8 mouse cellular contexts compared by ENCODE assay signal in genomic region chr14:103778009-103778431, GRCm38 (mm10).
A peak's percentile ranks its signal among the peaks of the same experiment; 100 is the strongest.
DNase-seq lines count a peak whose midpoint lies in the region; ATAC-seq and TF ChIP-seq lines count a peak whose summit lies in the region.

No protein-coding gene starts in this region.

- TF ChIP-seq CTCF in left cerebral cortex, adult 2 months (IDR thresholded peaks at IDR 0.05): no peak

- peaks cover 5% of the 10 kb centered on the region for H3K4me1 ChIP-seq in brown adipose tissue, adult 24 weeks (ENCODE audit: control insufficient read depth, insufficient read depth, insufficient read length, low read length)
- H3K4me1 ChIP-seq in forebrain, embryonic 12.5 days: peaks cover 34% of the 10 kb centered on the region
- H3K4me1 ChIP-seq in hindbrain, embryonic 15.5 days (replicated peaks): peaks cover 20% of the 10 kb centered on the region
- peaks cover 24% of the 10 kb centered on the region for H3K4me1 ChIP-seq in neural tube, embryonic 13.5 days (replicated peaks)

- H3K4me2 ChIP-seq in forebrain, embryonic 12.5 days: peak overlapping the region; percentile 51
- H3K4me2 ChIP-seq in hindbrain, embryonic 15.5 days: peak overlapping the region; percentile 62
- H3K4me2 ChIP-seq in neural tube, embryonic 13.5 days: peak overlapping the region; percentile 53

- peak; percentile 85 for ATAC-seq in forebrain, embryonic 12.5 days (ENCODE audit: low FRiP score)
- peak; percentile 85 for ATAC-seq in hindbrain, embryonic 15.5 days (ENCODE audit: low FRiP score, low read depth)
- peak; percentile 86 for ATAC-seq in neural tube, embryonic 13.5 days (ENCODE audit: low read depth)

- WGBS in forebrain, embryonic 12.5 days: 2% methylated on average over 12 of the region's 12 CpGs
- 6% methylated on average over 12 of the region's 12 CpGs for WGBS in hindbrain, embryonic 15.5 days
- 5% methylated on average over 12 of the region's 12 CpGs for WGBS in neural tube, embryonic 13.5 days

- no peaks in the 10 kb centered on the region for H3K27me3 ChIP-seq in forebrain, embryonic 12.5 days
- H3K27me3 ChIP-seq in hindbrain, embryonic 15.5 days: no peaks in the 10 kb centered on the region
- H3K27me3 ChIP-seq in neural tube, embryonic 13.5 days: no peaks in the 10 kb centered on the region

- DNase-seq in ES-CJ7 (ENCODE audit: low read depth, low spot score): peak; percentile 17
- DNase-seq in left cerebral cortex, adult 2 months (ENCODE audit: extremely low spot score in 1 of 2, low spot score in 2 of 2): peak; percentile 21 to 27
- no peak for DNase-seq in yolk sac, embryonic 10.5 days (ENCODE audit: low spot score)
- DNase-seq in spleen, postnatal 10 days (ENCODE audit: low spot score in 2 of 2): no peak

- H3K9me3 ChIP-seq in forebrain, embryonic 12.5 days: no peaks in the 10 kb centered on the region
- H3K9me3 ChIP-seq in hindbrain, embryonic 15.5 days: no peaks in the 10 kb centered on the region
- H3K9me3 ChIP-seq in neural tube, embryonic 13.5 days: no peaks in the 10 kb centered on the region

- peak overlapping the region; percentile 38 for H3K4me3 ChIP-seq in brown adipose tissue, adult 24 weeks (ENCODE audit: insufficient read depth, low read depth, low read length)
- H3K4me3 ChIP-seq in forebrain, embryonic 12.5 days (replicated peaks): peak overlapping the region; percentile 18
- H3K4me3 ChIP-seq in hindbrain, embryonic 15.5 days: peak overlapping the region; percentile 29
- peak overlapping the region; percentile 36 for H3K4me3 ChIP-seq in left cerebral cortex, adult 2 months
- peak overlapping the region; percentile 22 for H3K4me3 ChIP-seq in neural tube, embryonic 13.5 days

- H3K9ac ChIP-seq in forebrain, embryonic 12.5 days: peak overlapping the region; percentile 45; the same call in 1 of the 2 replicates
- peak overlapping the region; percentile 20 for H3K9ac ChIP-seq in hindbrain, embryonic 15.5 days
- H3K9ac ChIP-seq in neural tube, embryonic 13.5 days: peak overlapping the region; percentile 59

- intact Hi-C loops in left cerebral cortex, adult 2 months (cut with DNase I): loop anchor here (5.0 kb wide), 1 partner anchor 249 kb away; no protein-coding TSS in a partner anchor

- peak overlapping the region; percentile 77 for H3K27ac ChIP-seq in brown adipose tissue, adult 24 weeks (replicated peaks; ENCODE audit: low read depth, low read length)
- peak overlapping the region; percentile 91 for H3K27ac ChIP-seq in forebrain, embryonic 12.5 days
- peak overlapping the region; percentile 79 for H3K27ac ChIP-seq in hindbrain, embryonic 15.5 days (replicated peaks)
- peak overlapping the region; percentile 50 for H3K27ac ChIP-seq in left cerebral cortex, adult 2 months
- peak overlapping the region; percentile 78 for H3K27ac ChIP-seq in neural tube, embryonic 13.5 days (replicated peaks)

- H3K36me3 ChIP-seq in forebrain, embryonic 12.5 days (replicated peaks): no peaks in the 10 kb centered on the region
- no peaks in the 10 kb centered on the region for H3K36me3 ChIP-seq in hindbrain, embryonic 15.5 days
- no peaks in the 10 kb centered on the region for H3K36me3 ChIP-seq in neural tube, embryonic 13.5 days

Comparison
In these comparisons a context has a peak if more than half of its experiments do, and no peak if none do; other contexts are left out.
1. DNase-seq: peak in ES-CJ7 (single experiment) and left cerebral cortex, adult 2 months (2 of 2); none in yolk sac, embryonic 10.5 days (single experiment) and spleen, postnatal 10 days (0 of 2).
2. Peak in every context shown above with its lines, with median percentiles within 50 percentile points of each other: H3K27ac ChIP-seq, H3K4me3 ChIP-seq, ATAC-seq, H3K4me2 ChIP-seq and H3K9ac ChIP-seq.